Mouse (Mus musculus) bone marrow macrophage, adult 2 months (primary cell): ENCODE results near the gene Pla2r1. TPM values are rescaled to one million over a fixed set of nuclear protein-coding genes. Genes with fewer than 3 reads are reported as not detected.

Source experiments
- H3K27ac ChIP-seq: 2 replicates; pipeline ENCODE4 v1.5.1; 2012; ENCODE audit warnings: low read depth, low read length; ENCODE audit not compliant: insufficient read depth
- H3K4me1 ChIP-seq: 2 replicates; pipeline ENCODE4 v1.6.1; 2012; ENCODE audit warnings: low read length; ENCODE audit not compliant: control insufficient read depth, insufficient read depth
- H3K4me3 ChIP-seq: 2 replicates; pipeline ENCODE4 v1.5.1; 2012; ENCODE audit warnings: mild to moderate bottlenecking, low read length, moderate library complexity; ENCODE audit not compliant: insufficient read depth
- CTCF ChIP-seq: IDR thresholded peaks from 2 replicates; pipeline ENCODE4 v1.5.1; 2012; ENCODE audit warnings: low read depth, mild to moderate bottlenecking, low read length, moderate library complexity
- POLR2A ChIP-seq: IDR thresholded peaks from 2 replicates; pipeline ENCODE4 v1.6.1; 2012; ENCODE audit warnings: mild to moderate bottlenecking, low read depth, low read length, borderline replicate concordance
- polyA plus RNA-seq: library from polyadenylated mRNA; stranded (reverse); fragments of >200 nt; gene quantifications from 2 replicates; pipeline ENCODE4 v1.2.4, GENCODE M21; 2012; ENCODE audit not compliant: missing spikeins, insufficient read depth, insufficient read length

Gene Pla2r1
- polyA plus RNA-seq, 1 experiment, result 0.91 TPM

GRCm38 (mm10) chr2:60544006-60544405 is 9.1 kb downstream of the Pla2r1 start:
- H3K4me1 ChIP-seq, result no peaks in the 10 kb centered on the region
- H3K27ac ChIP-seq, result no peak overlapping the region
- no peak for TF ChIP-seq CTCF
- TF ChIP-seq POLR2A, result no peak
- H3K4me3 ChIP-seq, result no peak overlapping the region

GRCm38 (mm10) chr2:60541745-60542144 is 11.4 kb downstream of the Pla2r1 start:
- no peak overlapping the region for H3K4me3 ChIP-seq
- no peak for TF ChIP-seq POLR2A
- no peak for TF ChIP-seq CTCF
- no peaks in the 10 kb centered on the region for H3K4me1 ChIP-seq
- H3K27ac ChIP-seq, result no peak overlapping the region

GRCm38 (mm10) chr2:60540346-60540745 is 12.8 kb downstream of the Pla2r1 start:
- TF ChIP-seq POLR2A, result no peak
- no peak for TF ChIP-seq CTCF
- H3K4me1 ChIP-seq, result no peaks in the 10 kb centered on the region
- H3K4me3 ChIP-seq, result no peak overlapping the region
- no peak overlapping the region for H3K27ac ChIP-seq

GRCm38 (mm10) chr2:60538710-60539109 is 14.4 kb downstream of the Pla2r1 start:
- Histone ChIP-seq H3K4me3 (no peak overlapping the region), H3K4me1 (no peaks in the 10 kb centered on the region), H3K27ac (no peak overlapping the region)
- TF ChIP-seq POLR2A (no peak), CTCF (no peak)

GRCm38 (mm10) chr2:60538274-60538673 is 14.8 kb downstream of the Pla2r1 start:
- Histone ChIP-seq H3K4me1 (no peaks in the 10 kb centered on the region), H3K4me3 (no peak overlapping the region), H3K27ac (no peak overlapping the region)
- TF ChIP-seq POLR2A (no peak), CTCF (no peak)

GRCm38 (mm10) chr2:60534755-60535154 is 18.4 kb downstream of the Pla2r1 start:
- Histone ChIP-seq H3K4me3 (no peak overlapping the region), H3K27ac (no peak overlapping the region), H3K4me1 (no peaks in the 10 kb centered on the region)
- TF ChIP-seq POLR2A, result no peak
- TF ChIP-seq CTCF, result no peak

- no peak overlapping the region for H3K4me3 ChIP-seq
- no peak for TF ChIP-seq CTCF
- no peak for TF ChIP-seq POLR2A
- no peak overlapping the region for H3K27ac ChIP-seq
- H3K4me1 ChIP-seq, result no peaks in the 10 kb centered on the region
Observed at GRCm38 (mm10) chr2:60533026-60533425, 20.1 kb downstream of the Pla2r1 start.

- Histone ChIP-seq H3K4me3 (no peak overlapping the region), H3K4me1 (no peaks in the 10 kb centered on the region), H3K27ac (no peak overlapping the region)
- TF ChIP-seq POLR2A (no peak), CTCF (no peak)
Observed at GRCm38 (mm10) chr2:60532495-60532894, 20.6 kb downstream of the Pla2r1 start.

GRCm38 (mm10) chr2:60515817-60516216 is 37.3 kb downstream of the Pla2r1 start:
- Histone ChIP-seq H3K4me3 (no peak overlapping the region), H3K27ac (no peak overlapping the region), H3K4me1 (no peaks in the 10 kb centered on the region)
- no peak for TF ChIP-seq CTCF
- TF ChIP-seq POLR2A, result no peak

GRCm38 (mm10) chr2:60514863-60515262 is 38.2 kb downstream of the Pla2r1 start:
- H3K27ac ChIP-seq, result no peak overlapping the region
- TF ChIP-seq CTCF, result no peak
- TF ChIP-seq POLR2A, result no peak
- H3K4me1 ChIP-seq, result no peaks in the 10 kb centered on the region
- H3K4me3 ChIP-seq, result no peak overlapping the region

- H3K4me3 ChIP-seq, result no peak overlapping the region
- H3K4me1 ChIP-seq, result no peaks in the 10 kb centered on the region
- no peak overlapping the region for H3K27ac ChIP-seq
- no peak for TF ChIP-seq POLR2A
- TF ChIP-seq CTCF, result no peak
Observed at GRCm38 (mm10) chr2:60510718-60511117, 42.4 kb downstream of the Pla2r1 start.
